Mouse (Mus musculus) ES-Bruce4 (cell line): Measurements from ENCODE around the gene Meis2. TPM values are rescaled to one million over a fixed set of nuclear protein-coding genes. Genes with fewer than 3 reads are reported as not detected.

ENCODE experiments used
- H3K27ac ChIP-seq: 2 replicates; pipeline ENCODE4 v1.5.1; 2012; ENCODE audit warnings: low read length, inconsistent platforms; ENCODE audit not compliant: insufficient read depth
- H3K27me3 ChIP-seq: 2 replicates; pipeline ENCODE4 v1.6.1; 2012; ENCODE audit warnings: mild to moderate bottlenecking, low read length, inconsistent platforms; ENCODE audit not compliant: control insufficient read depth, poor library complexity, insufficient read depth, severe bottlenecking
- H3K36me3 ChIP-seq: 2 replicates; pipeline ENCODE4 v1.6.1; 2012; ENCODE audit warnings: inconsistent platforms, mild to moderate bottlenecking, low read length, moderate library complexity; ENCODE audit not compliant: control insufficient read depth, poor library complexity, insufficient read depth, severe bottlenecking
- H3K4me1 ChIP-seq: one replicate; pipeline ENCODE4 v1.8.1; 2011; ENCODE audit warnings: low read length; ENCODE audit not compliant: control insufficient read depth, insufficient read depth
- H3K4me3 ChIP-seq: 2 replicates; pipeline ENCODE4 v1.5.1; 2011; ENCODE audit warnings: low read depth, mild to moderate bottlenecking, low read length
- H3K9ac ChIP-seq: 2 replicates; pipeline ENCODE4 v1.6.1; 2012; ENCODE audit warnings: low read depth, mild to moderate bottlenecking, inconsistent platforms; ENCODE audit not compliant: poor library complexity, severe bottlenecking
- H3K9me3 ChIP-seq: replicated peaks from 2 replicates; pipeline ENCODE4 v1.6.1; 2012; ENCODE audit warnings: mild to moderate bottlenecking, low read length, inconsistent platforms; ENCODE audit not compliant: control insufficient read depth, poor library complexity, insufficient read depth, severe bottlenecking
- CTCF ChIP-seq: IDR thresholded peaks from one replicate; pipeline ENCODE4 v1.8.1; 2011; ENCODE audit warnings: low read depth, low read length
- EP300 ChIP-seq: IDR thresholded peaks from 2 replicates; pipeline ENCODE4 v1.6.1; 2011; ENCODE audit warnings: low read depth, low read length; ENCODE audit not compliant: insufficient read depth
- POLR2A ChIP-seq: IDR thresholded peaks from one replicate; pipeline ENCODE4 v1.8.1; 2011; ENCODE audit warnings: low read length; ENCODE audit not compliant: insufficient read depth
- polyA plus RNA-seq: library from polyadenylated mRNA; stranded (reverse); fragments of >200 nt; gene quantifications from 2 replicates; pipeline ENCODE4 v1.2.4, GENCODE M21; 2011; ENCODE audit warnings: low read depth; ENCODE audit not compliant: missing spikeins, insufficient read depth, insufficient read length

The Meis2 gene
- polyA plus RNA-seq, 1 experiment: 1.5 TPM

DNA sequence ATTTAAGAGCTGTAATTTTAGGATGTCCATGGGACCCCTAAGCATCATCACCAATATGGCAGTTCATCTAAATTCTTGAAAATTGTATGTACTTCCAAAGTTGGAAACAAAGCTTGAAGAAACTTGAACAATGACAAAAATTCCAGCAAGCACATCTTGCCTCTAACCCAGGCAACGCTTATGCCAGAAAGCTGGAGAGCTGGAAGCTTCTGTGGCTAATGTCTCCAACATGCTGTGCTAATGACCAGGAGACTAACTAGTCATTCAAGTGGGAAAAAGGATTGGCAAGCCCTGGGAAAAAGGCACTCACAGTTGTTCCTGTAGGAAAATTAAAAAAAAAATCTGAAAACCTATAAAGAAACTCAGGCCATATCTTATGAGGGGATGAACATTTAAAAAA, 127.7 kb downstream of the Meis2 start:
- no peak overlapping the region for H3K4me3 ChIP-seq
- H3K9ac ChIP-seq: no peak overlapping the region
- TF ChIP-seq CTCF: no peak
- TF ChIP-seq POLR2A: no peak
- TF ChIP-seq EP300: no peak
- no peaks in the 10 kb centered on the region for H3K9me3 ChIP-seq
- H3K27ac ChIP-seq: no peak overlapping the region
- H3K36me3 ChIP-seq: no peaks in the 10 kb centered on the region
- no peaks in the 10 kb centered on the region for H3K4me1 ChIP-seq
- no peaks in the 10 kb centered on the region for H3K27me3 ChIP-seq

DNA sequence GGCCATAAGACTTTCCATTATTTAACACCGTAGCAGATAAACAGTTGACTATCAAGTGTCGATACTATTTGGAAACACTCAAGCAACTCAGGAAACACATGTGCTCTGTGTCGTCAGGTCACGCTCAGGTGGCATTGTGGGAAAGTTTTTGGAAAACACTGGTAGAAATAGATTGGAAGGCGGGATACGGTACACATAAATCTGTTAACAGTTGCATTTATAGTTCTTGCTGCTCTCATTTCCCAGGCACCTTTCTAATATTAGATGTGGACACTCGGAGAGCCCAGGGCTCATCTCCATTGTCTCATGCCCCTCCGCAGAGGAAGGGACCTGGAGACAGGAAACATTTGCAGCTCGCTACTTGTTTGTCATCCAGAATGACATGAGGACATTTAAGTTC, 128.9 kb downstream of the Meis2 start:
- no peak overlapping the region for H3K27ac ChIP-seq
- no peaks in the 10 kb centered on the region for H3K4me1 ChIP-seq
- no peak overlapping the region for H3K4me3 ChIP-seq
- no peaks in the 10 kb centered on the region for H3K9me3 ChIP-seq
- H3K36me3 ChIP-seq: no peaks in the 10 kb centered on the region
- H3K27me3 ChIP-seq: no peaks in the 10 kb centered on the region
- TF ChIP-seq EP300: no peak
- no peak for TF ChIP-seq POLR2A
- no peak for TF ChIP-seq CTCF
- no peak overlapping the region for H3K9ac ChIP-seq

DNA sequence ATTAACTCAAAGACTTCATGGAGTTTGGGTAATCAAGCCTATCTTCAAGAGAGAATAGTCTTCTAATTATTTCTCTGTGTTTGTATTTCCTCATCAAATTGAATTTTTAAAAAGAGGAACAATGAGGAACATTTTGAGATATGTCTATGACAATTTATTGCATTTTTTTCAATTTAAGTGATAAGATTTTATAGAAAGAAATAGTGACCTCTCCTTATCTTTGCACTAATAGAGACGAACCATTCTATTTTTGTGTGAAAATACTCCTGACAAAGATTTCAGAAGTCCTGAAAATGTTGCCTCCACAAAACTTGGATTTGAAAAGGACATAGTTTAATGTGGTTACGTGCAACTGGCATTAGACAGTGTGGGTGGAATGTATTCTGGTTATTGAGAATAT, 131.3 kb downstream of the Meis2 start:
- no peaks in the 10 kb centered on the region for H3K36me3 ChIP-seq
- TF ChIP-seq EP300: no peak
- no peaks in the 10 kb centered on the region for H3K9me3 ChIP-seq
- H3K27me3 ChIP-seq: no peaks in the 10 kb centered on the region
- no peak overlapping the region for H3K27ac ChIP-seq
- no peaks in the 10 kb centered on the region for H3K4me1 ChIP-seq
- no peak overlapping the region for H3K9ac ChIP-seq
- no peak overlapping the region for H3K4me3 ChIP-seq

- Histone ChIP-seq H3K4me1 (no peaks in the 10 kb centered on the region), H3K9me3 (no peaks in the 10 kb centered on the region), H3K9ac (no peak overlapping the region), H3K27me3 (no peaks in the 10 kb centered on the region), H3K36me3 (no peaks in the 10 kb centered on the region), H3K27ac (no peak overlapping the region), H3K4me3 (no peak overlapping the region)
- TF ChIP-seq EP300 (no peak), POLR2A (no peak), CTCF (no peak)
Measured at GRCm38 (mm10) chr2:115933259-115933658, 132.4 kb downstream of the Meis2 start.

GRCm38 (mm10) chr2:115925744-115926143, 139.9 kb downstream of the Meis2 start:
- Histone ChIP-seq H3K4me3 (no peak overlapping the region), H3K27ac (no peak overlapping the region), H3K4me1 (no peaks in the 10 kb centered on the region), H3K9ac (no peak overlapping the region), H3K36me3 (no peaks in the 10 kb centered on the region), H3K27me3 (no peaks in the 10 kb centered on the region), H3K9me3 (no peaks in the 10 kb centered on the region)
- TF ChIP-seq CTCF (no peak), EP300 (no peak), POLR2A (no peak)

DNA sequence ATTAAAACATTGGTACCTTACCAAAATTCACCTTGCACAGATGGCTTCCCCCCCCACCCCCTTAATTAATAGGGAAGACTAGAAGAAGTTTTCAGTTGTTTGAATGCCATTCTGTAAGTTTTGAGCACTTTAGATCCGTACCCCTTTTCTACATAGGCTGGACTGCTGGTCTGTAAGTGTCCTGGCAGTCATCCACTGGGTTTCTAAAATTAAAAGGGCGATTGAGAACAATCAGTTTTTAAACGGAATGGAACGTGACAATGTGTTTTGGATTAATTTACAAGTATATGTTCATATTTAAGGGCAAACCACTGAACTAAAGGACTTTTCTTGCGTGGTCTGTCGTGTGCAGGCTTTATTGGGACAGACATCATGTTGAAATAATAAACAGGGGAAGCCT, 141.2 kb downstream of the Meis2 start:
- no peak overlapping the region for H3K9ac ChIP-seq
- no peak for TF ChIP-seq CTCF
- no peak for TF ChIP-seq EP300
- no peak for TF ChIP-seq POLR2A

More for the DNA sequence above, 141.2 kb downstream of the Meis2 start:
- H3K4me3 ChIP-seq: no peak overlapping the region
- H3K36me3 ChIP-seq: no peaks in the 10 kb centered on the region
- H3K27ac ChIP-seq: no peak overlapping the region
- H3K9me3 ChIP-seq: no peaks in the 10 kb centered on the region
- H3K27me3 ChIP-seq: no peaks in the 10 kb centered on the region
- H3K4me1 ChIP-seq: no peaks in the 10 kb centered on the region
